Mouse (Mus musculus): ENCODE measurements around the gene Leng8. TPM values are rescaled to one million over a fixed set of nuclear protein-coding genes. Genes with fewer than 3 reads are reported as not detected.
A peak's percentile ranks its signal among the peaks of the same experiment; 100 is the strongest.

Leng8 gene
- total and polyA plus RNA-seq, 3 experiments: 23.2 to 46.6 (median 33.5) TPM

- Histone ChIP-seq H3K4me3 (replicated peaks in 1 of 3; ENCODE audit: low read depth in 2 of 3, low read length in 2 of 3, poor library complexity in 1 of 3) (no peak overlapping the region), H3K4me2 (ENCODE audit: insufficient read depth, low read depth, poor library complexity, severe bottlenecking) (no peak overlapping the region), H3K4me1 (ENCODE audit: control insufficient read depth in 1 of 2, insufficient read depth in 2 of 2) (no peaks in the 10 kb centered on the region), H3K9me3 (replicated peaks; ENCODE audit: low read length) (no peaks in the 10 kb centered on the region), H3K36me3 (replicated peaks in 1 of 2; ENCODE audit: control insufficient read depth in 1 of 2, insufficient read depth in 1 of 2, low read length in 1 of 2) (no peaks in the 10 kb centered on the region), H3K27me3 (replicated peaks) (peaks cover 9% of the 10 kb centered on the region), H3K79me2 (replicated peaks; ENCODE audit: control insufficient read depth, extremely low read depth, insufficient read depth, poor library complexity, severe bottlenecking) (no peaks in the 10 kb centered on the region), H3K9ac (ENCODE audit: insufficient read depth, low read depth) (no peak overlapping the region), H3K27ac (ENCODE audit: insufficient read depth, low read depth) (no peak overlapping the region)
- TF ChIP-seq SIN3A (IDR thresholded peaks at IDR 0.05; ENCODE audit: low read length): peak; percentile 86
- no peak for TF ChIP-seq ZMIZ1 (IDR thresholded peaks at IDR 0.05; ENCODE audit: low read depth, low read length)
- in situ Hi-C loops (cut with MboI; ENCODE audit: low pct_ligation_motif_present, low pct_unique_long_range_greater_than_20kb, low sequenced_read_pairs): no loop called here
- dilution Hi-C loops (cut with MboI; ENCODE audit: extremely low pct_ligation_motif_present, extremely low pct_unique_long_range_greater_than_20kb, low sequenced_read_pairs): no loop called here
- DNase-seq (ENCODE audit: extremely low read depth): peak; percentile 28
These were observed 41.6 kb downstream of the Leng8 start for GRCm38 (mm10) chr7:4178438-4178837.

Other genes starting within 250 kb of the Leng8 start
- 0.21 and 0.46 TPM in 2 replicates for gene Gm14548, start 238.9 kb upstream of the Leng8 start, total RNA-seq (2012; rRNA removed)
- gene Gm14548, start 238.9 kb upstream of the Leng8 start, total RNA-seq (2014; rRNA removed): 2.1 and 2.4 TPM in 2 replicates
- gene Gm14548, start 238.9 kb upstream of the Leng8 start, polyA plus RNA-seq (2012; ENCODE audit: insufficient read length, low read depth): 3.2 and 4.5 TPM in 2 replicates
- gene Lilra6, start 221.5 kb upstream of the Leng8 start, total RNA-seq (2012; rRNA removed): 0.08 TPM in 1 of 2 replicates, not detected in the other
- 0.26 and 0.53 TPM in 2 replicates for gene Lilra6, start 221.5 kb upstream of the Leng8 start, total RNA-seq (2014; rRNA removed)
- gene Lilra6, start 221.5 kb upstream of the Leng8 start, polyA plus RNA-seq (2012; ENCODE audit: insufficient read length, low read depth): 0.48 and 1.0 TPM in 2 replicates
- 0.21 and 0.38 TPM in 2 replicates for gene Lair1, start 73.8 kb upstream of the Leng8 start, total RNA-seq (2012; rRNA removed)
- 4.6 TPM in 2 replicates for gene Lair1, start 73.8 kb upstream of the Leng8 start, total RNA-seq (2014; rRNA removed)
- 3.1 and 4.0 TPM in 2 replicates for gene Lair1, start 73.8 kb upstream of the Leng8 start, polyA plus RNA-seq (2012; ENCODE audit: insufficient read length, low read depth)
- gene Ttyh1, start 17.6 kb upstream of the Leng8 start, total RNA-seq (2012; rRNA removed): 0.08 and 0.13 TPM in 2 replicates
- gene Ttyh1, start 17.6 kb upstream of the Leng8 start, total RNA-seq (2014; rRNA removed): not detected in 2 replicates
- gene Ttyh1, start 17.6 kb upstream of the Leng8 start, polyA plus RNA-seq (2012; ENCODE audit: insufficient read length, low read depth): 0.16 and 0.17 TPM in 2 replicates
- gene Leng9, start 13.3 kb downstream of the Leng8 start, total RNA-seq (2012; rRNA removed): 1.2 and 1.8 TPM in 2 replicates
- gene Leng9, start 13.3 kb downstream of the Leng8 start, total RNA-seq (2014; rRNA removed): 0.70 and 1.2 TPM in 2 replicates
- gene Leng9, start 13.3 kb downstream of the Leng8 start, polyA plus RNA-seq (2012; ENCODE audit: insufficient read length, low read depth): 1.1 and 1.3 TPM in 2 replicates
- gene Cdc42ep5, start 27.8 kb downstream of the Leng8 start, total RNA-seq (2012; rRNA removed): 3.1 and 4.2 TPM in 2 replicates
- 2.0 and 2.1 TPM in 2 replicates for gene Cdc42ep5, start 27.8 kb downstream of the Leng8 start, total RNA-seq (2014; rRNA removed)
- gene Cdc42ep5, start 27.8 kb downstream of the Leng8 start, polyA plus RNA-seq (2012; ENCODE audit: insufficient read length, low read depth): 1.4 and 1.5 TPM in 2 replicates
- not detected in 2 replicates for gene Lilra5, start 100.7 kb downstream of the Leng8 start, total RNA-seq (2012; rRNA removed)
- gene Lilra5, start 100.7 kb downstream of the Leng8 start, total RNA-seq (2014; rRNA removed): not detected in 2 replicates
- not detected in 2 replicates for gene Lilra5, start 100.7 kb downstream of the Leng8 start, polyA plus RNA-seq (2012; ENCODE audit: insufficient read length, low read depth)
- not detected in 2 replicates for gene Ncr1, start 200.7 kb downstream of the Leng8 start, total RNA-seq (2012; rRNA removed)
- gene Ncr1, start 200.7 kb downstream of the Leng8 start, total RNA-seq (2014; rRNA removed): not detected in 2 replicates
- not detected in 2 replicates for gene Ncr1, start 200.7 kb downstream of the Leng8 start, polyA plus RNA-seq (2012; ENCODE audit: insufficient read length, low read depth)